Mouse (Mus musculus): ENCODE results near the gene Gabbr1. TPM values are rescaled to one million over a fixed set of nuclear protein-coding genes. Genes with fewer than 3 reads are reported as not detected.

Gabbr1 gene
- total and polyA plus RNA-seq, 2 experiments from 2014 or later, result 80.1 to 416 TPM

- Histone ChIP-seq H3K4me3 (ENCODE audit: low read depth, low read length) (no peak overlapping the region), H3K36me3 (ENCODE audit: insufficient read depth) (peaks cover 79% of the 10 kb centered on the region), H3K27ac (ENCODE audit: low read depth, low read length) (peak overlapping the region; percentile 85), H3K27me3 (ENCODE audit: insufficient read depth, low read length) (no peaks in the 10 kb centered on the region), H3K4me1 (ENCODE audit: insufficient read depth) (no peaks in the 10 kb centered on the region), H3K9ac (peak overlapping the region; percentile 33; the same call in 1 of the 2 replicates), H3K4me2 (ENCODE audit: low read depth) (no peak overlapping the region), H3K9me3 (ENCODE audit: low read length) (no peaks in the 10 kb centered on the region)
- peak; percentile 76 for ATAC-seq
- DNase-seq, result no peak
- no peak for TF ChIP-seq CTCF (IDR thresholded peaks at IDR 0.05; ENCODE audit: low read depth)
- WGBS, result 26% methylated on average over 11 of the region's 11 CpGs
Observed at GRCm38 (mm10) chr17:37072730-37073276, 27.0 kb downstream of the Gabbr1 start.

- Histone ChIP-seq H3K4me3 (ENCODE audit: low read depth, low read length) (no peak overlapping the region), H3K4me2 (ENCODE audit: low read depth) (no peak overlapping the region), H3K27me3 (ENCODE audit: insufficient read depth, low read length) (no peaks in the 10 kb centered on the region), H3K9ac (no peak overlapping the region), H3K9me3 (ENCODE audit: low read length) (no peaks in the 10 kb centered on the region), H3K4me1 (ENCODE audit: insufficient read depth) (peaks cover 7% of the 10 kb centered on the region; the same call in 1 of the 2 replicates), H3K36me3 (ENCODE audit: insufficient read depth) (peaks cover 55% of the 10 kb centered on the region), H3K27ac (ENCODE audit: low read depth, low read length) (no peak overlapping the region)
- no peak for TF ChIP-seq CTCF (IDR thresholded peaks at IDR 0.05; ENCODE audit: low read depth)
- 88% methylated on average over 6 of the region's 6 CpGs for WGBS
- ATAC-seq (no peak), DNase-seq (no peak)
Observed at GRCm38 (mm10) chr17:37075181-37075580, 29.4 kb downstream of the Gabbr1 start.

GRCm38 (mm10) chr17:37075766-37076165 is 30.0 kb downstream of the Gabbr1 start:
- DNase-seq, result no peak
- H3K36me3 ChIP-seq (ENCODE audit: insufficient read depth), result peaks cover 49% of the 10 kb centered on the region
- ATAC-seq, result no peak

GRCm38 (mm10) chr17:37078193-37078592 is 32.4 kb downstream of the Gabbr1 start:
- no peak for ATAC-seq
- H3K27ac ChIP-seq (ENCODE audit: low read depth, low read length), result no peak overlapping the region

More at GRCm38 (mm10) chr17:37075766-37076165, 30.0 kb downstream of the Gabbr1 start:
- Histone ChIP-seq H3K27ac (ENCODE audit: low read depth, low read length) (no peak overlapping the region), H3K9ac (no peak overlapping the region), H3K4me2 (ENCODE audit: low read depth) (no peak overlapping the region), H3K27me3 (ENCODE audit: insufficient read depth, low read length) (no peaks in the 10 kb centered on the region), H3K9me3 (ENCODE audit: low read length) (no peaks in the 10 kb centered on the region), H3K4me3 (ENCODE audit: low read depth, low read length) (no peak overlapping the region), H3K4me1 (ENCODE audit: insufficient read depth) (peaks cover 7% of the 10 kb centered on the region; the same call in 1 of the 2 replicates)
- 90% methylated on average over 2 of the region's 2 CpGs for WGBS
- TF ChIP-seq CTCF (IDR thresholded peaks at IDR 0.05; ENCODE audit: low read depth), result no peak

GRCm38 (mm10) chr17:37078990-37079389 is 33.2 kb downstream of the Gabbr1 start:
- Histone ChIP-seq H3K9me3 (ENCODE audit: low read length) (no peaks in the 10 kb centered on the region), H3K4me3 (ENCODE audit: low read depth, low read length) (no peak overlapping the region), H3K27ac (ENCODE audit: low read depth, low read length) (peak overlapping the region; percentile 15; the same call in 1 of the 2 replicates)

More at GRCm38 (mm10) chr17:37078193-37078592, 32.4 kb downstream of the Gabbr1 start:
- Histone ChIP-seq H3K4me1 (ENCODE audit: insufficient read depth) (peaks cover 7% of the 10 kb centered on the region; the same call in 1 of the 2 replicates), H3K36me3 (ENCODE audit: insufficient read depth) (peaks cover 30% of the 10 kb centered on the region), H3K4me2 (ENCODE audit: low read depth) (no peak overlapping the region), H3K4me3 (ENCODE audit: low read depth, low read length) (no peak overlapping the region), H3K9ac (no peak overlapping the region), H3K9me3 (ENCODE audit: low read length) (no peaks in the 10 kb centered on the region), H3K27me3 (ENCODE audit: insufficient read depth, low read length) (no peaks in the 10 kb centered on the region)
- DNase-seq, result no peak
- 26% methylated on average over 1 of the region's 1 CpGs for WGBS
- TF ChIP-seq CTCF (IDR thresholded peaks at IDR 0.05; ENCODE audit: low read depth), result no peak

GRCm38 (mm10) chr17:37080119-37080518 is 34.4 kb downstream of the Gabbr1 start:
- no peak for ATAC-seq

More at GRCm38 (mm10) chr17:37078990-37079389, 33.2 kb downstream of the Gabbr1 start:
- no peak for DNase-seq
- H3K4me2 ChIP-seq (ENCODE audit: low read depth), result no peak overlapping the region
- peaks cover 7% of the 10 kb centered on the region; the same call in 1 of the 2 replicates for H3K4me1 ChIP-seq (ENCODE audit: insufficient read depth)
- peaks cover 24% of the 10 kb centered on the region for H3K36me3 ChIP-seq (ENCODE audit: insufficient read depth)
- peak; percentile 24; the same call in 1 of the 2 replicates for ATAC-seq
- 3% methylated on average over 2 of the region's 2 CpGs for WGBS
- H3K27me3 ChIP-seq (ENCODE audit: insufficient read depth, low read length), result no peaks in the 10 kb centered on the region
- no peak for TF ChIP-seq CTCF (IDR thresholded peaks at IDR 0.05; ENCODE audit: low read depth)
- 0 out of 2 replicates have a peak overlapping the region, but pooled peaks have one; percentile 18 for H3K9ac ChIP-seq

GRCm38 (mm10) chr17:37081659-37082058 is 35.9 kb downstream of the Gabbr1 start:
- H3K9me3 ChIP-seq (ENCODE audit: low read length), result no peaks in the 10 kb centered on the region
- H3K27me3 ChIP-seq (ENCODE audit: insufficient read depth, low read length), result no peaks in the 10 kb centered on the region
- no peak for TF ChIP-seq CTCF (IDR thresholded peaks at IDR 0.05; ENCODE audit: low read depth)
- ATAC-seq (no peak), DNase-seq (no peak)
- peaks cover 7% of the 10 kb centered on the region; the same call in 1 of the 2 replicates for H3K4me1 ChIP-seq (ENCODE audit: insufficient read depth)
- H3K36me3 ChIP-seq (ENCODE audit: insufficient read depth), result no peaks in the 10 kb centered on the region
- no peak overlapping the region for H3K9ac ChIP-seq
- WGBS, result 86% methylated on average over 4 of the region's 4 CpGs
- no peak overlapping the region for H3K27ac ChIP-seq (ENCODE audit: low read depth, low read length)
- H3K4me3 ChIP-seq (ENCODE audit: low read depth, low read length), result no peak overlapping the region
- no peak overlapping the region for H3K4me2 ChIP-seq (ENCODE audit: low read depth)

More at GRCm38 (mm10) chr17:37080119-37080518, 34.4 kb downstream of the Gabbr1 start:
- Histone ChIP-seq H3K9me3 (ENCODE audit: low read length) (no peaks in the 10 kb centered on the region), H3K27me3 (ENCODE audit: insufficient read depth, low read length) (no peaks in the 10 kb centered on the region), H3K4me2 (ENCODE audit: low read depth) (no peak overlapping the region), H3K9ac (no peak overlapping the region), H3K27ac (ENCODE audit: low read depth, low read length) (no peak overlapping the region), H3K4me3 (ENCODE audit: low read depth, low read length) (no peak overlapping the region), H3K4me1 (ENCODE audit: insufficient read depth) (peaks cover 7% of the 10 kb centered on the region; the same call in 1 of the 2 replicates), H3K36me3 (ENCODE audit: insufficient read depth) (peaks cover 13% of the 10 kb centered on the region)
- DNase-seq, result no peak
- no peak for TF ChIP-seq CTCF (IDR thresholded peaks at IDR 0.05; ENCODE audit: low read depth)
- 27% methylated on average over 5 of the region's 5 CpGs for WGBS
